Mouse (Mus musculus): ENCODE results near the gene Mysm1. TPM values are rescaled to one million over a fixed set of nuclear protein-coding genes. Genes with fewer than 3 reads are reported as not detected.

The Mysm1 gene
- total RNA-seq (2014; rRNA removed), result 16.2 and 28.1 TPM in 2 replicates
- polyA plus RNA-seq (2015; fragmentation: Nextera tagmentation; extraction: Ambion mirVana), result 20.4 and 27.6 TPM in 2 replicates

DNA sequence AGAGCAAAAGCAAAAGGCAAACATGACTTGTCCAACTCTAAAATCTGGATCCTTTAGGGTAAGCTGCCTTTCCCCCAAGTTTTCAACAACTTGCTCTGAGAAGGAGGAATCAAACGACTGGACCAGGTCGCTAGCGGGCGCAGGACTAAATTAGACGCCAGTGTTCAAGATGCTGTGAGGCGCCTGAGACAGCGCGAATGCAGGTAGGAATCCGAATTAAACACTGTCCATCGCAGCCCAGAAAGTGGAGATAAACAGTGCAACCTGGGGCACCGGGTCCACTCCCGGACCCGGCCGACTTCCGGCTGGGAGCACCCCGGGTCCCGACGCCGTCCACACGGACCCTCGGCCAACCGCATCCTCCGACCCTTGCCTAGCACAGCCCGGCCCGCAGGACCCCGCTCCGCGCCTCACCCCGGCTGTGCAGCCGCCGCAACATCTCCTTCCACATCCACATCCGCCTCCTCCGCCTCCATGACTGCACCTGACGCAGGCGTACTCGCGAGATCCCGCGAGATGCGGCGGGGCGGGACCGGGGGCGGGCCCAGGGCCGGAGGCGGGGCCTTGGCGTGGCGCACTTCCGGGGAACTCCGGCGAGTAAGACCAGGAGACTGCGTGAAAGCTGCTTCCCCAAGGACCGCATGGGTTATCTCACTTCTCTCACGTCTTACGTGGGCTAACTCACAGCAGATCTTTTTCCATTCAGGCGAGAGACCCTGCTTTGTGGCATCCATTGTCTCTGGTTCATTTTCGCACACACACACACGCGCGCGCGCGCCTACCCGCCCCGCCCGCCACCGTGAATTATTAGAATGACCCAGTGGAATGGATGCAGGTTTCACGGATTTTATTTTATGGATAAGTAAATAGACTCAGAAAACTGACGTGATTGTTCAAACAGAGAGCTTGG lies at the start of gene Mysm1:
Gene Mysm1 (minus strand): TSS at position 511 of the 910 bp plus-strand sequence.
- no peaks in the 10 kb centered on the region for H3K9me3 ChIP-seq (ENCODE audit: low read length)
- peak within 1 kb of the TSS; percentile 70 for H3K4me3 ChIP-seq (ENCODE audit: low read depth, low read length)
- peak within 1 kb of the TSS; percentile 82 for H3K4me2 ChIP-seq (ENCODE audit: low read depth, low read length, poor library complexity, severe bottlenecking)
- peak; percentile 96 for DNase-seq (ENCODE audit: low spot score)
- peak within 1 kb of the TSS; percentile 81 for H3K9ac ChIP-seq (replicated peaks; ENCODE audit: low read length, poor library complexity, severe bottlenecking)
- H3K27me3 ChIP-seq (ENCODE audit: insufficient read depth, low read length), result no peaks in the 10 kb centered on the region
- under 1% methylated on average over 66 of the region's 69 CpGs for WGBS
- peak within 1 kb of the TSS; percentile 89 for H3K27ac ChIP-seq (ENCODE audit: low read depth, low read length)
- peak; percentile 44 for TF ChIP-seq CTCF (IDR thresholded peaks at IDR 0.05)
- peaks cover 8% of the 10 kb centered on the region for H3K4me1 ChIP-seq (ENCODE audit: insufficient read depth, low read length)
- ATAC-seq (ENCODE audit: low FRiP score), result peak; percentile 100
- H3K36me3 ChIP-seq (ENCODE audit: insufficient read depth, low read length), result 0 out of 2 replicates have a peak, but pooled peaks cover 6% of the 10 kb centered on the region

DNA sequence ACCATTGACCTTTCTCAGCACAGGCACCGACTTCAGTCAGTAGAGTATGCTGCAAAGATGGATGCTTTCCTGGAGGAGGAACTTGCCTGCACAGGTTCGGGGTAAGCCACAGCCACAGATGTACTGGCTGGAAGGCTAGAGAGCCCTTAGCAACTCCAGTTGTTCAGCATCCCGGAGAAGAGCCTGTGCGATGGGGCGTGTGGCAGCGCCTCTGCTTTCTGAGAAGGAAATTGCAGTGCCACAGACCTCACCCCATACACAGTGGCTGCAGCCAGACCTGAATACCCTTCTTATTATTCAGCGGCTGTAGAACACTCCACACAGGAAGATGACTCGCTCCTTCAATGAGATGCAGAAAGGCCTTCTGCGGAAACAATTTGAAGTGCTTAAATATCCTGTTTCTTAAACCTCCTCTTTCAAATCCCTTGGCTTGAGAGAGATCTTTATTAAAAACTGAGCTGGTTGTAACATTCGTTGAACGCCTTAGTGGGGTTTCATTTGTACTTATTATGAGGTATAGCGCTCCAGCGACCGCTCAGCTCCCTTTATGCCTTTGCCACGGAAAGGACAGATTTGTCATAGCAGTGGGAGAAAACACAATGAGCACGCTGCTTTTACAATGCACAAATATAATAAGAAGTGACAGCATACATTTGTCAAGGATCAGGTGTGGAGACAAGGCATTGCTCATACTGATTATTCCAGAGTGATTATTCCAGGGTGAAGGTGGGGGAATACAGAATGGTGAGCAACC lies 47.1 kb upstream of the Mysm1 start:
- peak; percentile 77 for ATAC-seq (ENCODE audit: low FRiP score)

DNA sequence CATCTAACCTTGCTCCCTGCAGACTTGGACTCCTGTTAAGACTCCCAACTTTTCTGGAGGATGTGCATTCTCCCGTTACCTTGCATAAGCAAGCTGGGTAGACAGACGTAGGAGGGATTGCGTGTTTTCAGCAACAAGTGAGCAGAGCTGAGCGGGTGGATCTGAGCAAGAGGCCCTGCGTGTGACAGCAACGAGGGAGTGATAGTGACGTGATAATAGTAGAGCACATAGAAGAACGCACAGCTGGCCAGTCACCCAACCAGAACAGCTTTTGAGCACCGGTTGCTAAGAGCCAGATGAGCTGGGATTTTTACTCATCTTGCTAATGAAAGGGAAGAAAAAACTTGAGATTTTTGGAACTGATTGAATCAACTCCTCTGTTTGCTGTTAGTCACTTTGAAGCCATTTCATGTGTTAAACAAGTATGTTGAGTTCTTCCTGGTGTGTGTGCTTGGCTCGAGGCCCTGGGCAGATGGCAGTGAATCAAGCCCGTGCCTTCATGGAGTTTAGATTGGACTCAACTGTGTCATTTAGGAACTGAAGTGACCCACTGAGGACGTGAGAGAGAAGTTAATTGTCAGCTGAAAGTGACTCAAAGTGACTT lies 44.6 kb upstream of the Mysm1 start:
- no peak for ATAC-seq (ENCODE audit: low FRiP score)

More for the DNA sequence above, 47.1 kb upstream of the Mysm1 start:
- Histone ChIP-seq H3K9me3 (ENCODE audit: low read length) (no peaks in the 10 kb centered on the region), H3K27ac (ENCODE audit: low read depth, low read length) (no peak overlapping the region), H3K4me1 (ENCODE audit: insufficient read depth, low read length) (no peaks in the 10 kb centered on the region), H3K27me3 (ENCODE audit: insufficient read depth, low read length) (no peaks in the 10 kb centered on the region), H3K4me3 (ENCODE audit: low read depth, low read length) (no peak overlapping the region), H3K36me3 (ENCODE audit: insufficient read depth, low read length) (no peaks in the 10 kb centered on the region), H3K4me2 (ENCODE audit: low read depth, low read length, poor library complexity, severe bottlenecking) (0 out of 2 replicates have a peak overlapping the region, but pooled peaks have one; percentile 12), H3K9ac (replicated peaks; ENCODE audit: low read length, poor library complexity, severe bottlenecking) (no peak overlapping the region)
- DNase-seq (ENCODE audit: low spot score), result peak; percentile 23
- WGBS, result 44% methylated on average over 16 of the region's 16 CpGs
- TF ChIP-seq CTCF (IDR thresholded peaks at IDR 0.05), result peak; percentile 43

DNA sequence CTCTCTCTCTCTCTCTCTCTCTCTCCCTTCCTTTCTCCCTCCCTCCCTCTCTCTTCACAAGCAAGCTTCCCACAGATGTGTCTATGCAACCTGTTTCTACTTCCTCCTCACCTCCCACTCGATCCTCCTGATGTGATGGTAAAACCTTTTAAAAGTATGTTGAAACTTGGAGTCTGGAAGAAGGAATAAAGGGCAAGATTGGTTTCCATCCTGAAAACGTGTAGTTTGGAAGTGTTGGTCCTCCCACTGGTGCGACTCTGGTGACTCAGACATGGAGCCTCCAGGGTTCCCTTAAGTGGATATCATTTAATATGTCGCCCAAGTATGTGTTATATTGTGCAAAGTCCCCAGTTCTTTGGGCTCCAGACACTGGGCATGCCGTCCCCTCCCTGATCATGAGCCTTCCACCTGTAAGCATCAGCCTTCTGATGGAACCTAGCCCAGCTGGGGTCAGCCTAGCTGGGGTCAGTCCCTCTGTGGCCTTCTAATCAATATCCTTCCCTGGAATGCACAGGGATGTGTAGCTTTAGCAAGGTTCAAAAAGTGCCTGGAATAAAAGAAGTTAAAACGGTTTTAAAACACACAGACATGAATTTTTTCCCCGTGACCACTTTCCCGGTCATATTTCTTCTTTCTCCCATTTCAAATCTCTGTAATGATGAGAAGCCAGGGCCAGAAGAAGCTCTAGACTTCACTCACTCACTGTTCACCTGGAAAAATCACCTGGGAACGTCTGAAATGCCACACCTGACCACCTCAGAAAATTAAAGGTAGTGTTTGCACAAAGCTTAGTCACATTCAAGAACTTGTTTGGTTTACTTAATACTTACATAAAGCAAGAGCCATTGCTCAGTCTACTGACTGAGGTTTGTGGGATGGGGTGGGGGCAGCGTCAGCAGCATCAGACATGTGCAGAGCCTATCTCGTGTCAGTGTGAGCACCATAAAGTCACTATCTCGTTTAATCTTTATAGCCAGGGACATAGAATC lies 43.0 kb upstream of the Mysm1 start:
- Histone ChIP-seq H3K4me1 (ENCODE audit: insufficient read depth, low read length) (no peaks in the 10 kb centered on the region), H3K36me3 (ENCODE audit: insufficient read depth, low read length) (no peaks in the 10 kb centered on the region), H3K27me3 (ENCODE audit: insufficient read depth, low read length) (no peaks in the 10 kb centered on the region), H3K27ac (ENCODE audit: low read depth, low read length) (no peak overlapping the region), H3K9me3 (ENCODE audit: low read length) (no peaks in the 10 kb centered on the region), H3K4me2 (ENCODE audit: low read depth, low read length, poor library complexity, severe bottlenecking) (no peak overlapping the region), H3K4me3 (ENCODE audit: low read depth, low read length) (no peak overlapping the region), H3K9ac (replicated peaks; ENCODE audit: low read length, poor library complexity, severe bottlenecking) (no peak overlapping the region)
- DNase-seq (ENCODE audit: low spot score), result no peak
- no peak for ATAC-seq (ENCODE audit: low FRiP score)
- 89% methylated on average over 12 of the region's 12 CpGs for WGBS
- no peak for TF ChIP-seq CTCF (IDR thresholded peaks at IDR 0.05)

More for the DNA sequence above, 44.6 kb upstream of the Mysm1 start:
- no peaks in the 10 kb centered on the region for H3K9me3 ChIP-seq (ENCODE audit: low read length)
- H3K4me2 ChIP-seq (ENCODE audit: low read depth, low read length, poor library complexity, severe bottlenecking), result no peak overlapping the region
- H3K4me3 ChIP-seq (ENCODE audit: low read depth, low read length), result no peak overlapping the region
- H3K36me3 ChIP-seq (ENCODE audit: insufficient read depth, low read length), result no peaks in the 10 kb centered on the region
- no peak for TF ChIP-seq CTCF (IDR thresholded peaks at IDR 0.05)
- 65% methylated on average over 12 of the region's 12 CpGs for WGBS
- H3K4me1 ChIP-seq (ENCODE audit: insufficient read depth, low read length), result no peaks in the 10 kb centered on the region
- no peaks in the 10 kb centered on the region for H3K27me3 ChIP-seq (ENCODE audit: insufficient read depth, low read length)
- DNase-seq (ENCODE audit: low spot score), result peak; percentile 61
- H3K9ac ChIP-seq (replicated peaks; ENCODE audit: low read length, poor library complexity, severe bottlenecking), result no peak overlapping the region
- H3K27ac ChIP-seq (ENCODE audit: low read depth, low read length), result no peak overlapping the region

DNA sequence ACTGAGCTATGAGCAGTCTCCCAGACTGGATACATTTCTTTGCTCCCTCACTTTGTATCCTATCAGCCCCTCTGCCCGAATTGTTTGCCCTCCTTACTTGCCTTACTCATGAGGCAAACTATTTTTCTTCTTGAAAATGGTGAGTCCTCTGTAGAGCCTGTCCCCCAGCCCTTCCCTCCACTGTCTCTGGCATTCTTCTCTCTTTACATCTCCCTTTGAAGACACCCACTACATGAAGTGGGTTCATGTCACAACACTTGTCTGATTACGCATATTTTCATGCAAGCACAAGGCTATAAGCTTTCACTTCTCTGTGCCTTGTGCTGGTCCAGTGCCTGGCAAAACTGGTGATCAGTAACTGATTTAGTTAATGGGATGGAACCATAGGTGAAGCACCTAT lies 41.3 kb upstream of the Mysm1 start:
- H3K4me1 ChIP-seq (ENCODE audit: insufficient read depth, low read length), result no peaks in the 10 kb centered on the region
- DNase-seq (ENCODE audit: low spot score), result no peak
- H3K9me3 ChIP-seq (ENCODE audit: low read length), result no peaks in the 10 kb centered on the region
- H3K27me3 ChIP-seq (ENCODE audit: insufficient read depth, low read length), result no peaks in the 10 kb centered on the region
- TF ChIP-seq CTCF (IDR thresholded peaks at IDR 0.05), result no peak
- no peak overlapping the region for H3K4me2 ChIP-seq (ENCODE audit: low read depth, low read length, poor library complexity, severe bottlenecking)
- WGBS, result 77% methylated on average over 2 of the region's 2 CpGs
- no peaks in the 10 kb centered on the region for H3K36me3 ChIP-seq (ENCODE audit: insufficient read depth, low read length)
- no peak for ATAC-seq (ENCODE audit: low FRiP score)
- no peak overlapping the region for H3K4me3 ChIP-seq (ENCODE audit: low read depth, low read length)
- H3K27ac ChIP-seq (ENCODE audit: low read depth, low read length), result no peak overlapping the region
- no peak overlapping the region for H3K9ac ChIP-seq (replicated peaks; ENCODE audit: low read length, poor library complexity, severe bottlenecking)

All from midbrain, postnatal 0 days (tissue).